Mouse (Mus musculus) small intestine, adult 2 months (tissue): ENCODE results near the gene Stoml2. TPM values are rescaled to one million over a fixed set of nuclear protein-coding genes. Genes with fewer than 3 reads are reported as not detected.

Source experiments
- H3K27ac ChIP-seq: fragments of 200-500 bp; 2 replicates; pipeline ENCODE4 v1.5.1; 2012; ENCODE audit warnings: low read depth, low read length, control low read depth, inconsistent platforms; ENCODE audit not compliant: insufficient read depth
- H3K27me3 ChIP-seq: fragments of 200-500 bp; 2 replicates; pipeline ENCODE4 v1.6.1; 2012; ENCODE audit warnings: mild to moderate bottlenecking, moderate library complexity, low read length, inconsistent platforms; ENCODE audit not compliant: control insufficient read depth, insufficient read depth
- H3K36me3 ChIP-seq: fragments of 200-500 bp; 2 replicates; pipeline ENCODE4 v1.6.1; 2012; ENCODE audit warnings: mild to moderate bottlenecking, low read length, control low read depth, inconsistent platforms; ENCODE audit not compliant: control insufficient read depth, insufficient read depth
- H3K4me1 ChIP-seq: fragments of 200-500 bp; 2 replicates; pipeline ENCODE4 v1.6.1; 2012; ENCODE audit warnings: low read length, inconsistent platforms, mixed read lengths; ENCODE audit not compliant: control insufficient read depth, insufficient read depth, insufficient read length
- H3K4me3 ChIP-seq: fragments of 200-500 bp; 2 replicates; pipeline ENCODE4 v1.5.1; 2012; ENCODE audit warnings: low read depth, mild to moderate bottlenecking, control low read depth, inconsistent platforms, low read length, moderate library complexity
- CTCF ChIP-seq: fragments of 200-500 bp; IDR thresholded peaks from 2 replicates; pipeline ENCODE4 v1.5.1; 2012; ENCODE audit warnings: low read depth, mild to moderate bottlenecking, control low read depth, inconsistent platforms, low read length, moderate library complexity, mixed read lengths; ENCODE audit not compliant: insufficient replicate concordance, insufficient read length; ENCODE audit errors: extremely low read depth
- POLR2A ChIP-seq: fragments of 200-500 bp; IDR thresholded peaks from 2 replicates; pipeline ENCODE4 v1.6.1; 2012; ENCODE audit warnings: low read depth, mild to moderate bottlenecking, control low read depth, inconsistent platforms, low read length, moderate library complexity
- WGBS: fragments of 180-500 bp; shearing (Covaris S2); methylation state at CpG from one replicate; pipeline ENCODE4 v1.1.7; 2018; 5-methylcytosine and 5-hydroxymethylcytosine counted together
- polyA plus RNA-seq: library from polyadenylated mRNA; depleted of rRNA; stranded (reverse); fragments of >200 nt; gene quantifications from 2 replicates; pipeline ENCODE4 v1.2.3, GENCODE M21; 2012

The Stoml2 gene
- polyA plus RNA-seq, 1 experiment: 62.8 TPM

- Histone ChIP-seq H3K4me3 (no peak overlapping the region), H3K27ac (no peak overlapping the region), H3K36me3 (peaks cover 47% of the 10 kb centered on the region), H3K4me1 (peaks cover 5% of the 10 kb centered on the region; the same call in 1 of the 2 replicates), H3K27me3 (no peaks in the 10 kb centered on the region)
- 88% methylated on average over 23 of the region's 23 CpGs for WGBS
- no peak for TF ChIP-seq CTCF
- TF ChIP-seq POLR2A: no peak
These were observed 11.7 kb downstream of the Stoml2 start for GRCm38 (mm10) chr4:43019641-43020465.

- no peak for TF ChIP-seq CTCF
- TF ChIP-seq POLR2A: no peak
- no peak overlapping the region for H3K4me3 ChIP-seq
- H3K36me3 ChIP-seq: peaks cover 47% of the 10 kb centered on the region
- H3K4me1 ChIP-seq: no peaks in the 10 kb centered on the region
- whole genome bisulfite sequencing: 90% methylated on average over 10 of the region's 10 CpGs
- H3K27ac ChIP-seq: no peak overlapping the region
- H3K27me3 ChIP-seq: no peaks in the 10 kb centered on the region
These were observed 12.3 kb downstream of the Stoml2 start for GRCm38 (mm10) chr4:43019176-43019575.

GRCm38 (mm10) chr4:43018156-43018555, 13.4 kb downstream of the Stoml2 start:
- TF ChIP-seq CTCF: no peak
- no peak overlapping the region for H3K27ac ChIP-seq
- no peaks in the 10 kb centered on the region for H3K27me3 ChIP-seq
- H3K36me3 ChIP-seq: peaks cover 44% of the 10 kb centered on the region
- H3K4me1 ChIP-seq: no peaks in the 10 kb centered on the region
- WGBS: 89% methylated on average over 4 of the region's 4 CpGs
- no peak overlapping the region for H3K4me3 ChIP-seq

- 84% methylated on average over 1 of the region's 1 CpGs for WGBS
These were observed 19.4 kb downstream of the Stoml2 start for GRCm38 (mm10) chr4:43012091-43012490.

GRCm38 (mm10) chr4:43010161-43011038, 21.1 kb downstream of the Stoml2 start, which contains the start of gene Fancg:
TSS of gene Fancg (minus strand) at chr4:43010506.
- H3K4me3 ChIP-seq: peak within 1 kb of the TSS; percentile 79
- TF ChIP-seq CTCF (no peak), POLR2A (no peak; the same call in 1 of the 2 replicates)
- no peaks in the 10 kb centered on the region; the same call in 1 of the 2 replicates for H3K4me1 ChIP-seq
- H3K27me3 ChIP-seq: no peaks in the 10 kb centered on the region
- no peak within 1 kb of the TSS for H3K27ac ChIP-seq
- H3K36me3 ChIP-seq: no peaks in the 10 kb centered on the region
- WGBS: 1% methylated on average over 37 of the region's 37 CpGs

More at GRCm38 (mm10) chr4:43012091-43012490, 19.4 kb downstream of the Stoml2 start:
- H3K4me3 ChIP-seq: no peak overlapping the region
- H3K27ac ChIP-seq: no peak overlapping the region
- H3K27me3 ChIP-seq: no peaks in the 10 kb centered on the region
- peaks cover 1% of the 10 kb centered on the region; the same call in 1 of the 2 replicates for H3K36me3 ChIP-seq
- no peak for TF ChIP-seq CTCF
- H3K4me1 ChIP-seq: no peaks in the 10 kb centered on the region; the same call in 1 of the 2 replicates

GRCm38 (mm10) chr4:43005765-43006164, 25.7 kb downstream of the Stoml2 start:
- Histone ChIP-seq H3K4me3 (no peak overlapping the region), H3K27me3 (no peaks in the 10 kb centered on the region), H3K4me1 (peaks cover 10% of the 10 kb centered on the region), H3K27ac (no peak overlapping the region), H3K36me3 (no peaks in the 10 kb centered on the region)
- 52% methylated on average over 2 of the region's 2 CpGs for WGBS
- TF ChIP-seq POLR2A (no peak), CTCF (peak; percentile 32; the same call in 1 of the 2 replicates)

- TF ChIP-seq POLR2A: no peak
- no peak for TF ChIP-seq CTCF
- H3K27me3 ChIP-seq: no peaks in the 10 kb centered on the region
- 96% methylated on average over 3 of the region's 3 CpGs for WGBS
- no peak overlapping the region for H3K27ac ChIP-seq
- peaks cover 10% of the 10 kb centered on the region for H3K4me1 ChIP-seq
- H3K36me3 ChIP-seq: no peaks in the 10 kb centered on the region
- H3K4me3 ChIP-seq: no peak overlapping the region
These were observed 26.6 kb downstream of the Stoml2 start for GRCm38 (mm10) chr4:43004951-43005350.
